Mouse (Mus musculus): ENCODE data around the gene Grap2. TPM values are rescaled to one million over a fixed set of nuclear protein-coding genes. Genes with fewer than 3 reads are reported as not detected.

Gene Grap2
- polyA plus RNA-seq, 1 experiment from 2014 or later = 19.1 TPM

Small RNA genes within 50 kb of the gene (microRNA-seq; reads per million reads assigned to microRNA genes)
- not detected for gene Mir6957 (ENCODE audit: borderline number of aligned reads)

Other genes with a start within 250 kb of the Grap2 start
- gene Enthd1, start 7.4 kb upstream of the Grap2 start, polyA plus RNA-seq (2014; fragmentation: Nextera tagmentation; extraction: Ambion mirVana) = not detected in 2 replicates
- 0.34 and 0.61 TPM in 2 replicates for gene Fam83f, start 99.3 kb downstream of the Grap2 start, polyA plus RNA-seq (2014; fragmentation: Nextera tagmentation; extraction: Ambion mirVana)
- gene Tnrc6b, start 138.7 kb downstream of the Grap2 start, polyA plus RNA-seq (2014; fragmentation: Nextera tagmentation; extraction: Ambion mirVana) = 17.7 and 18.5 TPM in 2 replicates